In the genomic region with DNA sequence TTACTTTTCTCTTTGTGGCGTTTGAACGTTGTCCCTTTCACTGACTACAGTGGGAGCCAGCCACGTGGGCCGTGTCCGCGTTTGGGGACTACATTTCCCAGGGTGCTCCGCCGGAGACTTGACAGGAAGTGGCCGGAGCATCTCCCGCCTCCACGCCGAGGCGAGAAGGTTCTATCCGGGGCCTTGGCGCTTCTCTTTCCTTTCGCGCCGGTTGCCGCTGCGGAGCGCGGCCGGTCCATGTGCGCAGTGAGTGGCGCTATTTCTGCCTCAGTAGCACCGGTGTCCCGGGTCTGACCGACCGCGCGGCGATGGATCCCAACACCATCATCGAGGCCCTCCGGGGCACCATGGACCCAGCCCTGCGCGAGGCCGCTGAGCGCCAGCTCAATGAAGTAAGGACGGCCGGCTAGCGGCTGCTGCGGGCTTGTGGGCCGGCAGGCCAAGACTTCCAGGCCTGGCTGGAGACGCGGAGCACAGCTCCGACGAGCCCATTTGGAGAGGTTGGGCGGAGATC, we compare ENCODE assay signal across 8 mouse cellular contexts. TPM values are rescaled to one million over a fixed set of nuclear protein-coding genes. Genes with fewer than 3 reads are reported as not detected.
DNase-seq lines count a peak whose midpoint lies in the region; ATAC-seq and TF ChIP-seq lines count a peak whose summit lies in the region.

A gene (plus strand): TSS at position 158 of the 514 bp plus-strand sequence.

- H3K36me3 ChIP-seq in G1E (replicated peaks): peaks cover 13% of the 10 kb centered on the region
- H3K36me3 ChIP-seq in forebrain, postnatal 0 days (ENCODE audit: insufficient read depth): no peaks in the 10 kb centered on the region
- H3K36me3 ChIP-seq in lung, embryonic 15.5 days: no peaks in the 10 kb centered on the region; the same call in 1 of the 2 replicates

- H3K4me1 ChIP-seq in G1E (ENCODE audit: insufficient read depth, low read depth, low read length): peaks cover 10% of the 10 kb centered on the region; the same call in 1 of the 2 replicates
- peaks cover 11% of the 10 kb centered on the region; the same call in 1 of the 2 replicates for H3K4me1 ChIP-seq in forebrain, postnatal 0 days (ENCODE audit: insufficient read depth)
- H3K4me1 ChIP-seq in lung, embryonic 15.5 days: peaks cover 9% of the 10 kb centered on the region; the same call in 1 of the 2 replicates

- H3K27me3 ChIP-seq in G1E (ENCODE audit: insufficient read depth, low read length): no peaks in the 10 kb centered on the region
- no peaks in the 10 kb centered on the region for H3K27me3 ChIP-seq in forebrain, postnatal 0 days (ENCODE audit: insufficient read depth, low read length)
- H3K27me3 ChIP-seq in lung, embryonic 15.5 days: no peaks in the 10 kb centered on the region

- H3K4me3 ChIP-seq in G1E (ENCODE audit: low read depth, low read length): peak within 1 kb of the TSS; percentile 97
- H3K4me3 ChIP-seq in forebrain, postnatal 0 days (ENCODE audit: low read depth, low read length): peak within 1 kb of the TSS; percentile 95
- peak within 1 kb of the TSS; percentile 73 for H3K4me3 ChIP-seq in lung, embryonic 15.5 days

- H3K9ac ChIP-seq in forebrain, postnatal 0 days: peak within 1 kb of the TSS; percentile 96
- peak within 1 kb of the TSS; percentile 89 for H3K9ac ChIP-seq in lung, embryonic 15.5 days

- H3K27ac ChIP-seq in forebrain, postnatal 0 days (ENCODE audit: low read depth, low read length): peak within 1 kb of the TSS; percentile 89
- H3K27ac ChIP-seq in lung, embryonic 15.5 days: peak within 1 kb of the TSS; percentile 93

- peaks cover 11% of the 10 kb centered on the region for H3K9me3 ChIP-seq in G1E (replicated peaks)
- no peaks in the 10 kb centered on the region for H3K9me3 ChIP-seq in forebrain, postnatal 0 days (ENCODE audit: low read length)
- no peaks in the 10 kb centered on the region for H3K9me3 ChIP-seq in lung, embryonic 15.5 days

- under 1% methylated on average over 48 of the region's 48 CpGs for WGBS in forebrain, postnatal 0 days
- under 1% methylated on average over 48 of the region's 48 CpGs for WGBS in lung, embryonic 15.5 days

- peak within 1 kb of the TSS; percentile 84 for H3K4me2 ChIP-seq in forebrain, postnatal 0 days (ENCODE audit: low read depth)
- H3K4me2 ChIP-seq in lung, embryonic 15.5 days: peak within 1 kb of the TSS; percentile 75

- TF ChIP-seq CTCF in G1E (IDR thresholded peaks at IDR 0.05; ENCODE audit: low read depth, low read length): no peak
- TF ChIP-seq CTCF in forebrain, postnatal 0 days (IDR thresholded peaks at IDR 0.05; ENCODE audit: low read depth): peak; percentile 46

- ATAC-seq in G1E (ENCODE audit: extremely low read depth, insufficient number of reproducible peaks, low FRiP score, poor library complexity, severe bottlenecking): peak; percentile 90
- ATAC-seq in forebrain, postnatal 0 days: peak; percentile 99
- peak; percentile 97 for ATAC-seq in lung, embryonic 15.5 days (ENCODE audit: borderline replicate concordance, extremely low read depth, low FRiP score, low TSS enrichment)

- DNase-seq in G1E (ENCODE audit: low spot score): peak; percentile 89
- peak; percentile 91 to 97 for DNase-seq in cerebellum, adult 18-20 months
- DNase-seq in forebrain, postnatal 0 days: peak; percentile 93
- peak; percentile 94 for DNase-seq in heart, postnatal 4 days
- DNase-seq in layer of hippocampus, adult 8-10 months (ENCODE audit: low spot score in 2 of 2): peak; percentile 91
- DNase-seq in ovary, adult 18-20 months (ENCODE audit: low spot score): peak; percentile 88
- DNase-seq in thymus, postnatal 0 days (ENCODE audit: low spot score): peak; percentile 89

RNA-seq across cellular contexts. Expression of the gene that starts here (rescaled TPM):
- 98.0 and 100 TPM in 2 replicates for total RNA-seq in G1E (2014; fragmentation: Nextera tagmentation)
- total RNA-seq in G1E (2017): 129 and 157 TPM in 2 replicates
- polyA plus RNA-seq in G1E (2012): 69.2 and 78.3 TPM in 2 replicates
- 88.0 and 97.9 TPM in 2 replicates for total RNA-seq in forebrain, postnatal 0 days (2014; rRNA removed)
- polyA plus RNA-seq in forebrain, postnatal 0 days (2015; fragmentation: Nextera tagmentation; extraction: Ambion mirVana): 21.7 and 26.5 TPM in 2 replicates
- 100 to 1,000 TPM in 1 of 2 experiments, 10 to 100 TPM in 1; 99.5 to 103 TPM for total RNA-seq in heart, postnatal 4 days (2021)
- total RNA-seq in layer of hippocampus, adult 8-10 months (2022): 100 to 1,000 TPM in 2 of 4 experiments, 10 to 100 TPM in 2; 87.4 to 109 (median 99.4) TPM
- 45.6 and 46.2 TPM in 2 replicates for polyA plus RNA-seq in lung, embryonic 15.5 days (2015; fragmentation: Nextera tagmentation; extraction: Ambion mirVana)
- polyA plus RNA-seq in thymus, postnatal 0 days (2015; fragmentation: Nextera tagmentation; extraction: Ambion mirVana): 24.6 and 27.0 TPM in 2 replicates

Comparison
In these comparisons a context has a peak if more than half of its experiments do, and no peak if none do; other contexts are left out.
1. Peak in every context shown above with its lines: DNase-seq, ATAC-seq, H3K4me3 ChIP-seq and H3K27ac ChIP-seq.